11 mouse cellular contexts compared by ENCODE assay signal in the genomic region with DNA sequence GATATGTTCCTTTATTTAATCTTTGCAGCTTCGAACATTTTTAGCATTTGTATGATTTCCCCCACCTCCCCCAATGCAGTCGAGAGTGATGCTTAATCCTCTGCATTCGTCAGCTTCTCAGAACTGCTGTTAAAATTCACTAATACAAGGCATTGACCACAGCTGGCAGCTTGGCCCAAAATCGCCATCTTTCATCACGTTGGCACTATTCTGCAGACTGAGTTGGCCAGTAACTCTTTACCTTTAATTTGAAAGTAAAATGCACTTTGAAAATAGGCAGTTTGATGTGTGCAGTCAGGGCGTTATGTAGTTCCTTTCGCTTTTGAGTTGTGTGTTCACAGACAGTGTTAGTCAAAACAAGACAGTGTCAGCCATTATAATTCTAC.
A peak's percentile ranks its signal among the peaks of the same experiment; 100 is the strongest.
DNase-seq lines count a peak whose midpoint lies in the region; ATAC-seq and TF ChIP-seq lines count a peak whose summit lies in the region.
"Had no signal": no experiment of that assay in that cellular context is flagged by ENCODE, and none has a peak within 500 bp of the region (broad histone marks: within the 10 kb centered on the region; RNA-seq: fewer than 3 reads in every experiment).

No protein-coding gene starts in this region.

- intact Hi-C loops in gastrocnemius, adult 2 months (cut with DNase I), result no loop called here

- no peak for TF ChIP-seq POLR2A in kidney, adult 2 months (IDR thresholded peaks at IDR 0.05; ENCODE audit: low read depth, low read length)

- WGBS in forebrain, embryonic 12.5 days, result 17% methylated on average over 7 of the region's 7 CpGs
- WGBS in midbrain, embryonic 16.5 days, result 27% methylated on average over 7 of the region's 7 CpGs
- WGBS in embryonic facial prominence, embryonic 10.5 days, result 81% methylated on average over 7 of the region's 7 CpGs
- WGBS in kidney, adult 2 months, result 87% methylated on average over 7 of the region's 7 CpGs

- H3K36me3 ChIP-seq in forebrain, embryonic 12.5 days (replicated peaks), result no peaks in the 10 kb centered on the region
- no peaks in the 10 kb centered on the region for H3K36me3 ChIP-seq in midbrain, embryonic 16.5 days (ENCODE audit: control insufficient read depth, insufficient read depth, low read length)
- no peaks in the 10 kb centered on the region for H3K36me3 ChIP-seq in embryonic facial prominence, embryonic 10.5 days (replicated peaks)
- no peaks in the 10 kb centered on the region for H3K36me3 ChIP-seq in kidney, adult 2 months (ENCODE audit: control insufficient read depth, insufficient read depth, low read length)
- H3K36me3 ChIP-seq: liver, embryonic 12.5 days had no signal

- peak overlapping the region; percentile 11 for H3K4me2 ChIP-seq in forebrain, embryonic 12.5 days
- no peak overlapping the region for H3K4me2 ChIP-seq in midbrain, embryonic 16.5 days (ENCODE audit: low read length)
- H3K4me2 ChIP-seq: liver, embryonic 12.5 days had no signal

- peak overlapping the region; percentile 88 for H3K27ac ChIP-seq in layer of hippocampus, adult 2 months
- peak overlapping the region; percentile 84 for H3K27ac ChIP-seq in forebrain, embryonic 12.5 days
- H3K27ac ChIP-seq in midbrain, embryonic 16.5 days (ENCODE audit: low read length), result peak overlapping the region; percentile 57
- no peak overlapping the region for H3K27ac ChIP-seq in embryonic facial prominence, embryonic 10.5 days (replicated peaks)
- no peak overlapping the region for H3K27ac ChIP-seq in gastrocnemius, adult 2 months
- no peak overlapping the region for H3K27ac ChIP-seq in kidney, adult 2 months (ENCODE audit: insufficient read depth, low read depth, low read length)
- H3K27ac ChIP-seq: liver, embryonic 12.5 days had no signal

- ATAC-seq in CD4-positive, CD25-positive, alpha-beta regulatory T cell, adult 4 months, result peak; percentile 80
- ATAC-seq in forebrain, embryonic 12.5 days (ENCODE audit: low FRiP score), result peak; percentile 61; the same call in 1 of the 2 replicates
- peak; percentile 23; the same call in 1 of the 2 replicates for ATAC-seq in midbrain, embryonic 16.5 days

- H3K9ac ChIP-seq in forebrain, embryonic 12.5 days, result no peak overlapping the region
- H3K9ac ChIP-seq in midbrain, embryonic 16.5 days (ENCODE audit: low read depth, low read length), result no peak overlapping the region
- H3K9ac ChIP-seq: liver, embryonic 12.5 days had no signal

- H3K4me1 ChIP-seq in forebrain, embryonic 12.5 days, result peaks cover 43% of the 10 kb centered on the region
- peaks cover 5% of the 10 kb centered on the region; the same call in 1 of the 2 replicates for H3K4me1 ChIP-seq in midbrain, embryonic 16.5 days (ENCODE audit: control insufficient read depth, insufficient read depth, low read length)
- 0 out of 2 replicates have a peak, but pooled peaks cover 4% of the 10 kb centered on the region for H3K4me1 ChIP-seq in embryonic facial prominence, embryonic 10.5 days
- H3K4me1 ChIP-seq in kidney, adult 2 months (ENCODE audit: control insufficient read depth, insufficient read depth, low read length), result no peaks in the 10 kb centered on the region

- H3K4me3 ChIP-seq in layer of hippocampus, adult 2 months, result peak overlapping the region; percentile 13; the same call in 1 of the 2 replicates
- no peak overlapping the region for H3K4me3 ChIP-seq in forebrain, embryonic 12.5 days (replicated peaks)
- no peak overlapping the region for H3K4me3 ChIP-seq in midbrain, embryonic 16.5 days (ENCODE audit: low read depth, low read length)
- H3K4me3 ChIP-seq in embryonic facial prominence, embryonic 10.5 days, result no peak overlapping the region
- no peak overlapping the region for H3K4me3 ChIP-seq in gastrocnemius, adult 2 months
- H3K4me3 ChIP-seq in kidney, adult 2 months (ENCODE audit: insufficient read depth, low read depth, low read length), result no peak overlapping the region
- H3K4me3 ChIP-seq: liver, embryonic 12.5 days had no signal

- TF ChIP-seq CTCF in layer of hippocampus, adult 2 months (conservative IDR thresholded peaks at IDR 0.05), result no peak
- no peak for TF ChIP-seq CTCF in gastrocnemius, adult 2 months (IDR thresholded peaks at IDR 0.05)
- TF ChIP-seq CTCF in kidney, adult 2 months (conservative IDR thresholded peaks at IDR 0.05; ENCODE audit: insufficient read depth, insufficient read length, low read depth, low read length), result no peak

- H3K9me3 ChIP-seq in forebrain, embryonic 12.5 days, result no peaks in the 10 kb centered on the region
- H3K9me3 ChIP-seq in midbrain, embryonic 16.5 days (replicated peaks; ENCODE audit: control insufficient read depth, low read length, poor library complexity, severe bottlenecking), result no peaks in the 10 kb centered on the region
- no peaks in the 10 kb centered on the region for H3K9me3 ChIP-seq in embryonic facial prominence, embryonic 10.5 days
- H3K9me3 ChIP-seq: liver, embryonic 12.5 days had no signal

- no peaks in the 10 kb centered on the region for H3K27me3 ChIP-seq in forebrain, embryonic 12.5 days
- H3K27me3 ChIP-seq in midbrain, embryonic 16.5 days (ENCODE audit: control insufficient read depth, insufficient read depth, low read depth, low read length), result no peaks in the 10 kb centered on the region
- H3K27me3 ChIP-seq in embryonic facial prominence, embryonic 10.5 days (replicated peaks; ENCODE audit: low read depth, poor library complexity, severe bottlenecking), result no peaks in the 10 kb centered on the region
- no peaks in the 10 kb centered on the region for H3K27me3 ChIP-seq in kidney, adult 2 months (replicated peaks; ENCODE audit: control insufficient read depth, insufficient read depth, low read length)
- H3K27me3 ChIP-seq: liver, embryonic 12.5 days had no signal

- no peak for DNase-seq in layer of hippocampus, adult 2 months (ENCODE audit: low spot score in 2 of 2)
- no peak for DNase-seq in layer of hippocampus, adult 9-10 months (ENCODE audit: low spot score)
- DNase-seq in embryonic facial prominence, embryonic 10.5 days (ENCODE audit: low spot score), result no peak
- DNase-seq in gastrocnemius, adult 2 months, result no peak
- DNase-seq in kidney, adult 2 months, result no peak
- DNase-seq: heart, postnatal 4 days; kidney, postnatal 36 days had no signal

Comparison
In these comparisons a context has a peak if more than half of its experiments do, and no peak if none do; other contexts are left out.
1. H3K27ac ChIP-seq: peak in layer of hippocampus, adult 2 months (single experiment), forebrain, embryonic 12.5 days (single experiment) and midbrain, embryonic 16.5 days (single experiment); none in embryonic facial prominence, embryonic 10.5 days (single experiment), gastrocnemius, adult 2 months (single experiment) and kidney, adult 2 months (single experiment).
2. ATAC-seq: peak in every context shown above with its lines; median percentile 80 in CD4-positive, CD25-positive, alpha-beta regulatory T cell, adult 4 months; 61 in forebrain, embryonic 12.5 days; 23 in midbrain, embryonic 16.5 days.